In genomic region chr1:151338234-151338633, GRCm38 (mm10) we compare ENCODE assay signal across 10 mouse cellular contexts. TPM values are rescaled to one million over a fixed set of nuclear protein-coding genes. Genes with fewer than 3 reads are reported as not detected.
A peak's percentile ranks its signal among the peaks of the same experiment; 100 is the strongest.
DNase-seq lines count a peak whose midpoint lies in the region; ATAC-seq and TF ChIP-seq lines count a peak whose summit lies in the region.
"Had no signal": no experiment of that assay in that cellular context is flagged by ENCODE, and none has a peak within 500 bp of the region (broad histone marks: within the 10 kb centered on the region; RNA-seq: fewer than 3 reads in every experiment).

No protein-coding gene starts in this region.

- no peak for ATAC-seq in liver, embryonic 12.5 days
- no peak for ATAC-seq in heart, embryonic 13.5 days (ENCODE audit: extremely low read depth, insufficient number of reproducible peaks, low FRiP score, low TSS enrichment)
- ATAC-seq in megakaryocyte progenitor cell, adult 5-6 weeks (replicated peaks; ENCODE audit: poor library complexity): peak; percentile 76
- ATAC-seq: hindbrain, embryonic 16.5 days had no signal

- DNase-seq in liver, adult 2 months (ENCODE audit: extremely low read depth, low read depth, low spot score): no peak
- DNase-seq in adrenal gland, adult 18-20 months (ENCODE audit: low spot score in 2 of 2): no peak
- DNase-seq in cerebellum, postnatal 14 days: no peak
- DNase-seq: right cerebral cortex, postnatal 14 days had no signal

- no peak for TF ChIP-seq CTCF in liver, adult 2 months (IDR thresholded peaks at IDR 0.05; ENCODE audit: low read depth, low read length)
- no peak for TF ChIP-seq CTCF in bone marrow macrophage, adult 2 months (IDR thresholded peaks at IDR 0.05; ENCODE audit: low read depth, low read length)

- peaks cover 18% of the 10 kb centered on the region for H3K4me1 ChIP-seq in liver, adult 2 months (ENCODE audit: control insufficient read depth, insufficient read depth, low read length)
- H3K4me1 ChIP-seq in liver, embryonic 12.5 days: peaks cover 44% of the 10 kb centered on the region
- H3K4me1 ChIP-seq in bone marrow macrophage, adult 2 months (ENCODE audit: control insufficient read depth, insufficient read depth, low read length): peaks cover 34% of the 10 kb centered on the region
- peaks cover 53% of the 10 kb centered on the region for H3K4me1 ChIP-seq in heart, embryonic 13.5 days

- no peaks in the 10 kb centered on the region for H3K27me3 ChIP-seq in liver, adult 2 months (ENCODE audit: control insufficient read depth, insufficient read depth, low read length)
- H3K27me3 ChIP-seq in liver, embryonic 12.5 days (replicated peaks): no peaks in the 10 kb centered on the region
- H3K27me3 ChIP-seq in heart, embryonic 13.5 days (replicated peaks): no peaks in the 10 kb centered on the region

- no peaks in the 10 kb centered on the region for H3K79me2 ChIP-seq in liver, adult 2 months (ENCODE audit: control insufficient read depth, insufficient read depth, low read length)

- H3K4me3 ChIP-seq in liver, adult 2 months (ENCODE audit: insufficient read depth, low read depth, low read length): no peak overlapping the region
- no peak overlapping the region for H3K4me3 ChIP-seq in liver, embryonic 12.5 days
- H3K4me3 ChIP-seq in bone marrow macrophage, adult 2 months (ENCODE audit: insufficient read depth, low read length): no peak overlapping the region
- no peak overlapping the region for H3K4me3 ChIP-seq in heart, embryonic 13.5 days

- peak overlapping the region; percentile 98 for H3K27ac ChIP-seq in liver, adult 2 months (replicated peaks; ENCODE audit: insufficient read depth, low read depth, low read length)
- H3K27ac ChIP-seq in liver, embryonic 12.5 days: no peak overlapping the region
- peak overlapping the region; percentile 34 for H3K27ac ChIP-seq in bone marrow macrophage, adult 2 months (ENCODE audit: insufficient read depth, low read depth, low read length)
- peak overlapping the region; percentile 89 for H3K27ac ChIP-seq in heart, embryonic 13.5 days (replicated peaks)

- peak overlapping the region; percentile 53; the same call in 1 of the 2 replicates for H3K9ac ChIP-seq in liver, adult 2 months (ENCODE audit: low read depth, low read length)
- no peak overlapping the region for H3K9ac ChIP-seq in liver, embryonic 12.5 days
- H3K9ac ChIP-seq in heart, embryonic 13.5 days: peak overlapping the region; percentile 30; the same call in 1 of the 2 replicates

- H3K4me2 ChIP-seq in liver, embryonic 12.5 days: no peak overlapping the region
- H3K4me2 ChIP-seq in heart, embryonic 13.5 days: no peak overlapping the region
- H3K4me2 ChIP-seq: midbrain, embryonic 11.5 days had no signal

- H3K36me3 ChIP-seq in liver, adult 2 months (ENCODE audit: control insufficient read depth, insufficient read depth, low read length): no peaks in the 10 kb centered on the region
- H3K36me3 ChIP-seq in liver, embryonic 12.5 days: no peaks in the 10 kb centered on the region
- H3K36me3 ChIP-seq in heart, embryonic 13.5 days: no peaks in the 10 kb centered on the region

- TF ChIP-seq POLR2A in liver, adult 2 months (IDR thresholded peaks at IDR 0.05; ENCODE audit: extremely low read depth, insufficient read depth, low read length): no peak
- TF ChIP-seq POLR2A in bone marrow macrophage, adult 2 months (IDR thresholded peaks at IDR 0.05; ENCODE audit: borderline replicate concordance, low read depth, low read length): no peak

- H3K9me3 ChIP-seq in liver, embryonic 12.5 days (replicated peaks): no peaks in the 10 kb centered on the region
- H3K9me3 ChIP-seq in heart, embryonic 13.5 days: no peaks in the 10 kb centered on the region

RNA-seq across cellular contexts. Expression of gene Ivns1abp, which starts 6.0 kb away (rescaled TPM):
- 105 and 111 TPM in 2 replicates for total RNA-seq in liver, adult 2 months (2014; rRNA removed)
- polyA plus RNA-seq in liver, adult 2 months (2012; rRNA removed): 11.4 and 16.7 TPM in 2 replicates
- polyA plus RNA-seq in liver, embryonic 12.5 days (2016; fragmentation: Nextera tagmentation; extraction: Ambion mirVana): 140 and 141 TPM in 2 replicates
- polyA plus RNA-seq in bone marrow macrophage, adult 2 months (2012; ENCODE audit: insufficient read depth, insufficient read length, missing spikeins): 115 and 122 TPM in 2 replicates
- polyA plus RNA-seq in heart, embryonic 13.5 days (2015; fragmentation: Nextera tagmentation; extraction: Ambion mirVana): 221 and 252 TPM in 2 replicates
- total RNA-seq in megakaryocyte progenitor cell, adult 5-6 weeks (2015): 277 and 293 TPM in 2 replicates
- 330 and 449 TPM in 2 replicates for total RNA-seq in megakaryocyte progenitor cell, adult 5-6 weeks (2017)
- 100 to 1,000 TPM; 102 to 147 TPM for total RNA-seq in adrenal gland, adult 18-20 months (2021)
